Mouse (Mus musculus) lung, postnatal 0 days (tissue): ENCODE results near the gene Nacc2.

Experiments used
- CTCF ChIP-seq: IDR thresholded peaks from 2 replicates; pipeline ENCODE4 v1.5.1; 2016; ENCODE audit warnings: antibody characterized with exemption, mild to moderate bottlenecking
- EP300 ChIP-seq: IDR thresholded peaks from 2 replicates; pipeline ENCODE4 v1.6.1; 2016; ENCODE audit warnings: antibody characterized with exemption, mild to moderate bottlenecking, control low read depth

- TF ChIP-seq CTCF, result no peak
- no peak for TF ChIP-seq EP300
Observed at GRCm38 (mm10) chr2:26090876-26091770, 31.9 kb downstream of the Nacc2 start.
